Mouse (Mus musculus) adrenal gland (tissue): Measurements from ENCODE around the gene Fam241b.
"Not testable (repeated sequence)": the region's sequence is repeated elsewhere in the genome, so short reads cannot be mapped to it uniquely, and the experiment has no call there.

Experiments
- intact Hi-C: fragments of 180-260 bp; cut with DNase I; formaldehyde crosslinking; loops from one replicate; pipeline ENCODE4 v1.15.1; 2025

Fam241b gene

GRCm38 (mm10) chr10:62086044-62086443, 57.7 kb downstream of the Fam241b start:
- intact Hi-C loops: no loop called here

GRCm38 (mm10) chr10:62076248-62077134, 67.2 kb downstream of the Fam241b start:
- intact Hi-C loops: no loop called here

- intact Hi-C loops: not testable (repeated sequence)
These were observed 72.4 kb downstream of the Fam241b start for GRCm38 (mm10) chr10:62071346-62071745.

GRCm38 (mm10) chr10:62070636-62071035, 73.1 kb downstream of the Fam241b start:
- intact Hi-C loops: no loop called here

GRCm38 (mm10) chr10:62069946-62070345, 73.8 kb downstream of the Fam241b start:
- intact Hi-C loops: no loop called here

GRCm38 (mm10) chr10:62069398-62069797, 74.3 kb downstream of the Fam241b start:
- intact Hi-C loops: no loop called here

GRCm38 (mm10) chr10:62068532-62068931, 75.2 kb downstream of the Fam241b start:
- intact Hi-C loops: no loop called here

- intact Hi-C loops: no loop called here
These were observed 77.5 kb downstream of the Fam241b start for GRCm38 (mm10) chr10:62066213-62066612.

GRCm38 (mm10) chr10:62062786-62063185, 80.9 kb downstream of the Fam241b start:
- intact Hi-C loops: no loop called here

- intact Hi-C loops: no loop called here
These were observed 82.6 kb downstream of the Fam241b start for GRCm38 (mm10) chr10:62060969-62061678.

GRCm38 (mm10) chr10:62060224-62060913, 83.4 kb downstream of the Fam241b start:
- intact Hi-C loops: no loop called here

GRCm38 (mm10) chr10:62058508-62059375, 85.0 kb downstream of the Fam241b start:
- intact Hi-C loops: loop anchor here (5.0 kb wide), 1 partner anchor 124 kb away; no protein-coding TSS in a partner anchor
